ENCODE assay signal across 10 mouse cellular contexts in the genomic region with DNA sequence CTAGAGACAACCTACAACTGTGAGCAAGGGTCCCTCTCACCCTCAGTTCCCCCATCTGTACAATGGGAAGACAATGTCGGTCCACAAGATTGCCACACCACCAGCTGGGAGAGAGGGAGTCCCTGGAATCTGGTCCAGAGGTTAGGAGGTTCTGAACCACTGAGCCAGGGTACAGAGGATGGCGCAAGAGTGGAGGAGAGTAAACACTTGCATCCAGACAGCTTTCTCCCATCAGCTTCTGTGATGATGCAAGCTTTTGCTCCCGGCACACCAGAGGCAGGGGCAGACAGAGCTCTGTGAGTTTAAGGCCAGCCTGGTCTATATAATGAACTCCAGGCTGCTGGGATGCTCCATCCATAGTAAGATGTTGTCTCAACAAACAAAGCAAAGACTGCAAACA. TPM values are rescaled to one million over a fixed set of nuclear protein-coding genes. Genes with fewer than 3 reads are reported as not detected.
DNase-seq lines count a peak whose midpoint lies in the region; ATAC-seq and TF ChIP-seq lines count a peak whose summit lies in the region.
"Had no signal": no experiment of that assay in that cellular context is flagged by ENCODE, and none has a peak within 500 bp of the region (broad histone marks: within the 10 kb centered on the region; RNA-seq: fewer than 3 reads in every experiment).

No protein-coding gene starts in this region.

- peak overlapping the region; percentile 65; the same call in 1 of the 2 replicates for H3K27ac ChIP-seq in kidney, embryonic 14.5 days (ENCODE audit: low read depth, low read length)
- H3K27ac ChIP-seq in heart, embryonic 10.5 days, result peak overlapping the region; percentile 45; the same call in 1 of the 2 replicates
- peak overlapping the region; percentile 82 for H3K27ac ChIP-seq in limb, embryonic 12.5 days
- no peak overlapping the region for H3K27ac ChIP-seq in forebrain, embryonic 11.5 days (ENCODE audit: low read depth, low read length)
- H3K27ac ChIP-seq: layer of hippocampus, adult 2 months had no signal

- WGBS in kidney, embryonic 14.5 days, result 49% methylated on average over 3 of the region's 3 CpGs
- WGBS in heart, embryonic 10.5 days, result 58% methylated on average over 3 of the region's 3 CpGs
- WGBS in limb, embryonic 12.5 days, result 41% methylated on average over 3 of the region's 3 CpGs
- 44% methylated on average over 3 of the region's 3 CpGs for WGBS in forebrain, embryonic 11.5 days

- TF ChIP-seq POLR2A in myocyte (IDR thresholded peaks at IDR 0.05; ENCODE audit: insufficient read length, low read depth), result no peak

- peaks cover 50% of the 10 kb centered on the region for H3K4me1 ChIP-seq in kidney, embryonic 14.5 days (ENCODE audit: control insufficient read depth, insufficient read depth, low read length)
- peaks cover 77% of the 10 kb centered on the region for H3K4me1 ChIP-seq in heart, embryonic 10.5 days
- peaks cover 67% of the 10 kb centered on the region for H3K4me1 ChIP-seq in limb, embryonic 12.5 days (replicated peaks)
- H3K4me1 ChIP-seq in forebrain, embryonic 11.5 days (replicated peaks; ENCODE audit: control insufficient read depth, insufficient read depth, low read length), result peaks cover 21% of the 10 kb centered on the region

- H3ac ChIP-seq in myocyte (ENCODE audit: control insufficient read depth, insufficient read length), result no peak overlapping the region

- no peak for ATAC-seq in kidney, embryonic 14.5 days (ENCODE audit: low FRiP score, low TSS enrichment)
- ATAC-seq in limb, embryonic 12.5 days (ENCODE audit: insufficient number of reproducible peaks, insufficient read depth, low FRiP score, low TSS enrichment, low read depth), result no peak
- ATAC-seq in forebrain, embryonic 11.5 days (replicated peaks; ENCODE audit: low FRiP score), result no peak

- peaks cover 24% of the 10 kb centered on the region for H3K79me2 ChIP-seq in myocyte (ENCODE audit: control insufficient read depth, insufficient read depth)

- peaks cover 8% of the 10 kb centered on the region for H3K27me3 ChIP-seq in kidney, embryonic 14.5 days (ENCODE audit: control insufficient read depth, insufficient read depth, low read length)
- peaks cover 40% of the 10 kb centered on the region for H3K27me3 ChIP-seq in heart, embryonic 10.5 days (ENCODE audit: insufficient read depth, poor library complexity, severe bottlenecking)
- peaks cover 29% of the 10 kb centered on the region for H3K27me3 ChIP-seq in limb, embryonic 12.5 days
- H3K27me3 ChIP-seq in myocyte (ENCODE audit: control insufficient read depth, insufficient read depth, insufficient read length), result no peaks in the 10 kb centered on the region
- H3K27me3 ChIP-seq in forebrain, embryonic 11.5 days (ENCODE audit: control insufficient read depth, insufficient read depth, low read length), result peaks cover 40% of the 10 kb centered on the region

- no peaks in the 10 kb centered on the region for H3K9me3 ChIP-seq in kidney, embryonic 14.5 days (ENCODE audit: control insufficient read depth, low read length)
- H3K9me3 ChIP-seq in heart, embryonic 10.5 days, result no peaks in the 10 kb centered on the region
- H3K9me3 ChIP-seq in limb, embryonic 12.5 days, result no peaks in the 10 kb centered on the region
- H3K9me3 ChIP-seq in forebrain, embryonic 11.5 days (ENCODE audit: control insufficient read depth, low read length), result no peaks in the 10 kb centered on the region

- no peak overlapping the region for H3K4me2 ChIP-seq in kidney, embryonic 14.5 days (replicated peaks; ENCODE audit: low read depth, low read length)
- no peak overlapping the region for H3K4me2 ChIP-seq in limb, embryonic 12.5 days
- no peak overlapping the region for H3K4me2 ChIP-seq in myocyte (ENCODE audit: low read depth)
- H3K4me2 ChIP-seq in forebrain, embryonic 11.5 days (ENCODE audit: low read depth, low read length, severe bottlenecking), result no peak overlapping the region

- H3K9ac ChIP-seq in kidney, embryonic 14.5 days (ENCODE audit: low read depth, low read length), result 0 out of 2 replicates have a peak overlapping the region, but pooled peaks have one; percentile 12
- H3K9ac ChIP-seq in limb, embryonic 12.5 days (replicated peaks), result no peak overlapping the region
- no peak overlapping the region for H3K9ac ChIP-seq in forebrain, embryonic 11.5 days (ENCODE audit: low read length)

- H3K4me3 ChIP-seq in kidney, embryonic 14.5 days (ENCODE audit: low read length), result no peak overlapping the region
- H3K4me3 ChIP-seq in heart, embryonic 10.5 days, result no peak overlapping the region
- no peak overlapping the region for H3K4me3 ChIP-seq in limb, embryonic 12.5 days (replicated peaks)
- no peak overlapping the region for H3K4me3 ChIP-seq in myocyte
- H3K4me3 ChIP-seq in forebrain, embryonic 11.5 days (ENCODE audit: low read depth, low read length), result no peak overlapping the region
- H3K4me3 ChIP-seq: layer of hippocampus, adult 2 months had no signal

- no peaks in the 10 kb centered on the region for H3K36me3 ChIP-seq in kidney, embryonic 14.5 days (ENCODE audit: control insufficient read depth, insufficient read depth, low read length)
- no peaks in the 10 kb centered on the region for H3K36me3 ChIP-seq in heart, embryonic 10.5 days
- H3K36me3 ChIP-seq in limb, embryonic 12.5 days, result no peaks in the 10 kb centered on the region
- H3K36me3 ChIP-seq in myocyte (ENCODE audit: control insufficient read depth, insufficient read depth), result no peaks in the 10 kb centered on the region
- H3K36me3 ChIP-seq in forebrain, embryonic 11.5 days (ENCODE audit: control insufficient read depth, insufficient read depth, low read length), result no peaks in the 10 kb centered on the region

- no peak for DNase-seq in kidney, adult 9 months
- DNase-seq in heart, embryonic 10.5 days (ENCODE audit: low spot score), result no peak
- DNase-seq in layer of hippocampus, adult 18-20 months (ENCODE audit: low spot score in 2 of 2), result no peak
- no peak for DNase-seq in embryo, embryonic 10.5 days (ENCODE audit: low spot score)
- no peak for DNase-seq in forebrain, embryonic 11.5 days (ENCODE audit: low spot score)

TF ChIP-seq in myocyte, 11 proteins besides CTCF, POLR2A, EP300 and RAD21:
- TF ChIP-seq MYOG (IDR thresholded peaks at IDR 0.05; ENCODE audit: control insufficient read depth in 1 of 3, insufficient read depth in 1 of 3, insufficient read length in 2 of 3, low read depth in 2 of 3) (no peak), SRF (IDR thresholded peaks at IDR 0.05; ENCODE audit: control insufficient read depth, insufficient read length, low read depth) (no peak), CEBPB (IDR thresholded peaks at IDR 0.05; ENCODE audit: insufficient read depth, poor library complexity, severe bottlenecking) (peak; percentile 68)

RNA-seq across cellular contexts. Expression of a gene that starts 2.2 kb away (rescaled TPM):
- polyA plus RNA-seq in kidney, embryonic 14.5 days (2014; fragmentation: Nextera tagmentation; extraction: Ambion mirVana), result 28.4 and 37.9 TPM in 2 replicates
- 35.1 and 37.3 TPM in 2 replicates for polyA plus RNA-seq in heart, embryonic 10.5 days (2016; fragmentation: Nextera tagmentation; extraction: Ambion mirVana)
- polyA plus RNA-seq in limb, embryonic 12.5 days (2016; fragmentation: Nextera tagmentation; extraction: Ambion mirVana), result 14.3 and 15.8 TPM in 2 replicates
- polyA plus RNA-seq in myocyte (2012; fragmentation: generic; extraction: Trizol), result 76.0 TPM
- total RNA-seq in layer of hippocampus, adult 18-20 months (2021), result 10 to 100 TPM; 11.9 to 15.8 TPM
- 9.6 and 10.4 TPM in 2 replicates for polyA plus RNA-seq in forebrain, embryonic 11.5 days (2014; fragmentation: Nextera tagmentation; extraction: Ambion mirVana)

RNA-seq across cellular contexts. Expression of a gene that starts 15.1 kb away (rescaled TPM):
- 0.53 and 1.6 TPM in 2 replicates for polyA plus RNA-seq in kidney, embryonic 14.5 days (2014; fragmentation: Nextera tagmentation; extraction: Ambion mirVana)
- 2.2 TPM in 1 of 2 replicates, not detected in the other for polyA plus RNA-seq in heart, embryonic 10.5 days (2016; fragmentation: Nextera tagmentation; extraction: Ambion mirVana)
- polyA plus RNA-seq in limb, embryonic 12.5 days (2016; fragmentation: Nextera tagmentation; extraction: Ambion mirVana), result not detected in 2 replicates
- 2.2 TPM for polyA plus RNA-seq in myocyte (2012; fragmentation: generic; extraction: Trizol)
- total RNA-seq in layer of hippocampus, adult 18-20 months (2021), result not detected
- not detected in 2 replicates for polyA plus RNA-seq in forebrain, embryonic 11.5 days (2014; fragmentation: Nextera tagmentation; extraction: Ambion mirVana)
- total RNA-seq: layer of hippocampus, adult 2 months had no signal
- polyA plus RNA-seq: forebrain, embryonic 16.5 days had no signal

RNA-seq across cellular contexts. Expression of a gene that starts 36.7 kb away (rescaled TPM):
- polyA plus RNA-seq in kidney, embryonic 14.5 days (2014; fragmentation: Nextera tagmentation; extraction: Ambion mirVana), result 33.9 and 44.8 TPM in 2 replicates
- polyA plus RNA-seq in heart, embryonic 10.5 days (2016; fragmentation: Nextera tagmentation; extraction: Ambion mirVana), result 51.5 and 56.6 TPM in 2 replicates
- polyA plus RNA-seq in limb, embryonic 12.5 days (2016; fragmentation: Nextera tagmentation; extraction: Ambion mirVana), result 45.9 and 47.4 TPM in 2 replicates
- 89.3 TPM for polyA plus RNA-seq in myocyte (2012; fragmentation: generic; extraction: Trizol)
- 10 to 100 TPM; 59.0 to 61.7 TPM for total RNA-seq in layer of hippocampus, adult 18-20 months (2021)
- 45.0 and 47.8 TPM in 2 replicates for polyA plus RNA-seq in forebrain, embryonic 11.5 days (2014; fragmentation: Nextera tagmentation; extraction: Ambion mirVana)

RNA-seq across cellular contexts. Expression of a gene that starts 37.4 kb away (rescaled TPM):
- 6.1 and 10.2 TPM in 2 replicates for polyA plus RNA-seq in kidney, embryonic 14.5 days (2014; fragmentation: Nextera tagmentation; extraction: Ambion mirVana)
- polyA plus RNA-seq in heart, embryonic 10.5 days (2016; fragmentation: Nextera tagmentation; extraction: Ambion mirVana), result 3.5 and 4.0 TPM in 2 replicates
- 3.3 and 4.2 TPM in 2 replicates for polyA plus RNA-seq in limb, embryonic 12.5 days (2016; fragmentation: Nextera tagmentation; extraction: Ambion mirVana)
- 1.4 TPM for polyA plus RNA-seq in myocyte (2012; fragmentation: generic; extraction: Trizol)
- total RNA-seq in layer of hippocampus, adult 18-20 months (2021), result 1 to 10 TPM; 5.9 to 6.7 TPM
- 2.3 and 2.7 TPM in 2 replicates for polyA plus RNA-seq in forebrain, embryonic 11.5 days (2014; fragmentation: Nextera tagmentation; extraction: Ambion mirVana)

RNA-seq across cellular contexts. Expression of a gene that starts 59.2 kb away (rescaled TPM):
- polyA plus RNA-seq in kidney, embryonic 14.5 days (2014; fragmentation: Nextera tagmentation; extraction: Ambion mirVana), result 0.19 and 0.59 TPM in 2 replicates
- polyA plus RNA-seq in heart, embryonic 10.5 days (2016; fragmentation: Nextera tagmentation; extraction: Ambion mirVana), result 0.11 and 0.38 TPM in 2 replicates
- polyA plus RNA-seq in limb, embryonic 12.5 days (2016; fragmentation: Nextera tagmentation; extraction: Ambion mirVana), result 0.16 and 0.41 TPM in 2 replicates
- 0.04 TPM for polyA plus RNA-seq in myocyte (2012; fragmentation: generic; extraction: Trizol)
- total RNA-seq in layer of hippocampus, adult 18-20 months (2021), result under 1 TPM in 1 of 2 experiments, not detected in 1; 0.52 TPM
- 0.13 TPM in 1 of 2 replicates, not detected in the other for polyA plus RNA-seq in forebrain, embryonic 11.5 days (2014; fragmentation: Nextera tagmentation; extraction: Ambion mirVana)
